Mouse (Mus musculus): ENCODE data around the gene Gm45713. TPM values are rescaled to one million over a fixed set of nuclear protein-coding genes. Genes with fewer than 3 reads are reported as not detected.
"Not testable (repeated sequence)": the region's sequence is repeated elsewhere in the genome, so short reads cannot be mapped to it uniquely, and the experiment has no call there.

The Gm45713 gene
- total and polyA plus RNA-seq, 2 experiments from 2014 or later = not detected

- Histone ChIP-seq H3K36me3 (ENCODE audit: insufficient read depth) (no peaks in the 10 kb centered on the region), H3K9ac (no peak overlapping the region), H3K4me2 (ENCODE audit: low read depth) (no peak overlapping the region), H3K27ac (ENCODE audit: low read depth, low read length) (no peak overlapping the region), H3K9me3 (ENCODE audit: low read length) (no peaks in the 10 kb centered on the region), H3K27me3 (ENCODE audit: insufficient read depth, low read length) (peaks cover 91% of the 10 kb centered on the region), H3K4me1 (ENCODE audit: insufficient read depth) (no peaks in the 10 kb centered on the region; the same call in 1 of the 2 replicates), H3K4me3 (ENCODE audit: low read depth, low read length) (no peak overlapping the region)
- ATAC-seq = no peak
- 32% methylated on average over 7 of the region's 7 CpGs for WGBS
- no peak for TF ChIP-seq CTCF (IDR thresholded peaks at IDR 0.05; ENCODE audit: low read depth)
- DNase-seq = no peak
Measured at GRCm38 (mm10) chr7:45178550-45178949, 42.5 kb upstream of the Gm45713 start.

GRCm38 (mm10) chr7:45176356-45176755 lies 40.3 kb upstream of the Gm45713 start:
- Histone ChIP-seq H3K36me3 (ENCODE audit: insufficient read depth) (no peaks in the 10 kb centered on the region), H3K4me3 (ENCODE audit: low read depth, low read length) (peak overlapping the region; percentile 22), H3K4me1 (ENCODE audit: insufficient read depth) (no peaks in the 10 kb centered on the region; the same call in 1 of the 2 replicates), H3K4me2 (ENCODE audit: low read depth) (peak overlapping the region; percentile 36), H3K27me3 (ENCODE audit: insufficient read depth, low read length) (peaks cover 71% of the 10 kb centered on the region), H3K9me3 (ENCODE audit: low read length) (no peaks in the 10 kb centered on the region), H3K9ac (0 out of 2 replicates have a peak overlapping the region, but pooled peaks have one; percentile 6), H3K27ac (ENCODE audit: low read depth, low read length) (no peak overlapping the region)
- ATAC-seq (no peak), DNase-seq (no peak)
- TF ChIP-seq CTCF (IDR thresholded peaks at IDR 0.05; ENCODE audit: low read depth) = no peak
- WGBS = 6% methylated on average over 26 of the region's 31 CpGs

GRCm38 (mm10) chr7:45175929-45176328 lies 39.9 kb upstream of the Gm45713 start:
- Histone ChIP-seq H3K27me3 (ENCODE audit: insufficient read depth, low read length) (peaks cover 67% of the 10 kb centered on the region), H3K4me1 (ENCODE audit: insufficient read depth) (no peaks in the 10 kb centered on the region; the same call in 1 of the 2 replicates), H3K27ac (ENCODE audit: low read depth, low read length) (no peak overlapping the region), H3K36me3 (ENCODE audit: insufficient read depth) (no peaks in the 10 kb centered on the region), H3K4me2 (ENCODE audit: low read depth) (peak overlapping the region; percentile 36), H3K9ac (0 out of 2 replicates have a peak overlapping the region, but pooled peaks have one; percentile 6), H3K4me3 (ENCODE audit: low read depth, low read length) (peak overlapping the region; percentile 22), H3K9me3 (ENCODE audit: low read length) (no peaks in the 10 kb centered on the region)
- no peak for TF ChIP-seq CTCF (IDR thresholded peaks at IDR 0.05; ENCODE audit: low read depth)
- ATAC-seq (no peak), DNase-seq (no peak)
- WGBS = under 1% methylated on average over 23 of the region's 23 CpGs

- H3K9me3 ChIP-seq (ENCODE audit: low read length) = no peaks in the 10 kb centered on the region
- H3K4me1 ChIP-seq (ENCODE audit: insufficient read depth) = no peaks in the 10 kb centered on the region; the same call in 1 of the 2 replicates
- peaks cover 61% of the 10 kb centered on the region for H3K27me3 ChIP-seq (ENCODE audit: insufficient read depth, low read length)
- no peak for TF ChIP-seq CTCF (IDR thresholded peaks at IDR 0.05; ENCODE audit: low read depth)
- no peak overlapping the region for H3K9ac ChIP-seq
- no peak overlapping the region for H3K27ac ChIP-seq (ENCODE audit: low read depth, low read length)
- no peaks in the 10 kb centered on the region for H3K36me3 ChIP-seq (ENCODE audit: insufficient read depth)
- DNase-seq (no peak), ATAC-seq (no peak)
- WGBS = 2% methylated on average over 13 of the region's 13 CpGs
- H3K4me2 ChIP-seq (ENCODE audit: low read depth) = no peak overlapping the region
- no peak overlapping the region for H3K4me3 ChIP-seq (ENCODE audit: low read depth, low read length)
Measured at GRCm38 (mm10) chr7:45175398-45175797, 39.4 kb upstream of the Gm45713 start.

GRCm38 (mm10) chr7:45174567-45175280 lies 38.7 kb upstream of the Gm45713 start:
- Histone ChIP-seq H3K27ac (ENCODE audit: low read depth, low read length) (no peak overlapping the region), H3K4me1 (ENCODE audit: insufficient read depth) (no peaks in the 10 kb centered on the region; the same call in 1 of the 2 replicates), H3K9ac (no peak overlapping the region), H3K4me2 (ENCODE audit: low read depth) (no peak overlapping the region), H3K9me3 (ENCODE audit: low read length) (no peaks in the 10 kb centered on the region), H3K36me3 (ENCODE audit: insufficient read depth) (no peaks in the 10 kb centered on the region), H3K4me3 (ENCODE audit: low read depth, low read length) (no peak overlapping the region), H3K27me3 (ENCODE audit: insufficient read depth, low read length) (peaks cover 55% of the 10 kb centered on the region)
- 6% methylated on average over 28 of the region's 29 CpGs for whole genome bisulfite sequencing
- ATAC-seq = 0 out of 2 replicates have a peak, but pooled peaks have one; percentile 32
- no peak for DNase-seq
- TF ChIP-seq CTCF (IDR thresholded peaks at IDR 0.05; ENCODE audit: low read depth) = no peak

- H3K27ac ChIP-seq (ENCODE audit: low read depth, low read length); H3K4me2 ChIP-seq (ENCODE audit: low read depth): not testable (repeated sequence)
Measured at GRCm38 (mm10) chr7:45173772-45174171, 37.7 kb upstream of the Gm45713 start.

GRCm38 (mm10) chr7:45172974-45173373 lies 36.9 kb upstream of the Gm45713 start:
- no peak for DNase-seq
- WGBS = 69% methylated on average over 7 of the region's 7 CpGs

More at GRCm38 (mm10) chr7:45173772-45174171, 37.7 kb upstream of the Gm45713 start:
- H3K36me3 ChIP-seq (ENCODE audit: insufficient read depth); H3K9ac ChIP-seq; DNase-seq; H3K9me3 ChIP-seq (ENCODE audit: low read length); H3K4me3 ChIP-seq (ENCODE audit: low read depth, low read length); ATAC-seq; H3K4me1 ChIP-seq (ENCODE audit: insufficient read depth): not testable (repeated sequence)
- 58% methylated on average over 1 of the region's 1 CpGs for WGBS
- peak; percentile 61 for TF ChIP-seq CTCF (IDR thresholded peaks at IDR 0.05; ENCODE audit: low read depth)
- H3K27me3 ChIP-seq (ENCODE audit: insufficient read depth, low read length) = peaks cover 45% of the 10 kb centered on the region

More at GRCm38 (mm10) chr7:45172974-45173373, 36.9 kb upstream of the Gm45713 start:
- no peaks in the 10 kb centered on the region; the same call in 1 of the 2 replicates for H3K4me1 ChIP-seq (ENCODE audit: insufficient read depth)
- no peak overlapping the region for H3K4me2 ChIP-seq (ENCODE audit: low read depth)
- no peak overlapping the region for H3K4me3 ChIP-seq (ENCODE audit: low read depth, low read length)
- H3K27ac ChIP-seq (ENCODE audit: low read depth, low read length) = no peak overlapping the region
- H3K36me3 ChIP-seq (ENCODE audit: insufficient read depth) = no peaks in the 10 kb centered on the region
- peak; percentile 43; the same call in 1 of the 2 replicates for TF ChIP-seq CTCF (IDR thresholded peaks at IDR 0.05; ENCODE audit: low read depth)
- H3K27me3 ChIP-seq (ENCODE audit: insufficient read depth, low read length) = peaks cover 41% of the 10 kb centered on the region
- no peak for ATAC-seq
- H3K9ac ChIP-seq = no peak overlapping the region
- H3K9me3 ChIP-seq (ENCODE audit: low read length) = no peaks in the 10 kb centered on the region
